Mouse (Mus musculus) left cerebral cortex, postnatal 36 days (tissue): ENCODE measurements around the gene Camk2n2. TPM values are rescaled to one million over a fixed set of nuclear protein-coding genes. Genes with fewer than 3 reads are reported as not detected.
"Not testable (repeated sequence)": the region's sequence is repeated elsewhere in the genome, so short reads cannot be mapped to it uniquely, and the experiment has no call there.

Experiments used
- DNase-seq, 2 experiments: peaks; one replicate each; pipeline ENCODE4 v3.0.0; 2021 to 2022; ENCODE audit warnings: low spot score in 2 of 2, mixed read lengths in 1 of 2
- intact Hi-C: fragments of 180-260 bp; cut with DNase I; formaldehyde crosslinking; loops from one replicate; pipeline ENCODE4 v1.15.1; 2025
- total RNA-seq, 2 experiments: library from RNA; stranded (reverse); gene quantifications; 2 replicates each; pipeline ENCODE4 v1.2.3; 2021

Gene Camk2n2
- 100 to 1,000 TPM; 166 to 199 TPM for total RNA-seq

DNA sequence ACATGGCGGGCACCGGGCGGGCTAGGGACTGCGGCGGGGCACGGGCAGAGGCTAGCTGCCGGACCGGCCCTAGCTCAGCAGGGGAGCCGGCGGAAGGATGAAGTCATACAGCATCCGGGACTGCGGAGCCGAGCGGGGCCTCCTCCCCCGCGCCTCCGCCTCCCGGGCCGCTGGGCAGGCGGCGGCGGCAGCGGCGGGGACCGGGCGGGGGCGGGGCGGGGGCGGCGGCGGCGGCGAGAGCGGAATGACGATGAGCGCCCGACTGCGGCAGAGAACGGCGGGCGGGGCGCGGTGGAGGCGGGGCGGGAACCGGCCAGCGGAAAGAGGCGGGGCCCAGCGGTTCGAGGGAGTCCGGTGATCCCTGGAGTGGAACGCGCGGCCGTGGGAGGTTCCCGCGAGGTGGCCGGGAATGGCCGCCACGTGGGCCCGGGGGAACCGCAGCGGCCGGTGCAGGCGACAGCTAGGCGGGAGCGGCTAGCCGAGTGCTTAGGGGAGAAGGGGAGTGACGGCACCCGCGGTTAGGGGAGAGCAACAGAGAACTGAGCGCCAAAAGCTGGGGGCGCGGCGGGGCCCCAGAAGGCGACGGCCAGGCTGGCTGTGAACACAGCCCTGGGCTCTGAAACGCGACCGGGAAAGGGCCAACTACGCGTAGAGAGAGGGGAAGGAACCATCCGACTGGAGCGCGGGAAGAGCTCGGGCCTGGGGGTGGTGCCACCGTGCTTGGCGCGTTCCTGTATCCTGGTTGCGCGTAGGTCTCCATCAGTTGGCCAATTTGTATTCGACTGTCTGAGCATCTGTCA, at the start of gene Camk2n2:
TSS of gene Camk2n2 (minus strand) at position 97 of the 800 bp plus-strand sequence.
- intact Hi-C loops = no loop called here
- DNase-seq = peak; percentile 61 to 71

DNA sequence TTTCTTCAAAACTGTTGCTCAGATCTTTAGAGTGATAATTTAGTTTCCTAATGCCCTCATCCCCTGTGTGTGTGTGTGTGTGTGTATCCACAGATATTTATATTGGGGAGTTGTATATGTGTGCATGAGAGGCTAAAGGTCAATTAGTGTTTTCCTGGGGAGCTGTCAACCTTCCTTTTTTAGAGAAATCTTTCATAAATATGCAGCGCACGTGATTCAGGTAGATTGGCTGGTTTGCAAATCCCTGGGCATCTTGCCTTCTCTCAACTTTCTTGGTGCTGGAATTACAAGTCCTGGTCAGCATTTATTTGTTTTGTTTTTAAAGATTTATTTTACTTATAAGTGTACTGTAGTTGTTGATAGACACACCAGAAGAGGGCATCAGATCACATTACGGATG, 49.2 kb upstream of the Camk2n2 start:
- intact Hi-C loops = no loop called here
- no peak for DNase-seq

GRCm38 (mm10) chr16:20668013-20668412, 46.9 kb upstream of the Camk2n2 start, which contains the start of gene Eif4g1:
Eif4g1 (plus strand) TSS chr16:20668313.
- DNase-seq = not testable (repeated sequence)
- intact Hi-C loops = loop anchor here (5.0 kb wide), 1 partner anchor 81 kb away; the partner anchor contains the start of gene Vwa5b2

DNA sequence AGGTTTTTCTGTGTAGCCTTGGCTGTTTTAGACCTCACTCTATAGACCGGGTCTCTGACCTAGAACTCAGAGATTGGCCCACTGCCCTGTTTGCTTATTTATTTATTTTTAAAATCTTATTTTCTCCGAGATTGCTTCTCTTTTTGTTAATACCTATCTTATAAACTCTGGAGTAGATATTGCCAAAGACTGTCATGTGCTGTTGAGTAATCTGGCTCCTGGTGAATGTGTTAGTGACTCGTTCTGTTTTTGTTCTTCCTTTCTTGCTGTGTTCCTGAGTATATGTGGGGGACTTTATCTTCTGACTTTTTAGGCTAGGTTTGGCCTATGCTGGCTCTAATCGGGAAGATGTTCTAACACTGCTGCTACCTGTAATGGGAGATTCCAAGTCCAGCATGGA, 36.6 kb upstream of the Camk2n2 start:
- intact Hi-C loops = no loop called here

DNA sequence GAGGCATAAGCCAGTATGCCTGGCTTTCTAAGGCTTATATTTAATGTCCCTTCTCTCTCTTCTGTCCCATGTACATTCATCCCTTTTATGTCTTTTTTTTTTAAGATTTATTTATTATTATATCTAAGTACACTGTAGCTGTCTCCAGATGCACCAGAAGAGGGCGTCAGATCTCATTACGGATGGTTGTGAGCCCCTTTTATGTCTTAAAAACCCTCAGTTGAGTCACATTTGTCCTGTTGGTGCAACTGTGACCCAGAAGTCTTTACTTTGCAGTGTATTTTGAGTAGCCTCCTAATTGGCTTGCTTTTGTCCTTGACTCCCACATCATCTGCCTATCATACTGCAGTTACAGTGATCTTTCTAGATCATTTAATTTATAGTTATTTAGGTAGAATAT, 32.2 kb upstream of the Camk2n2 start:
- DNase-seq = no peak
- intact Hi-C loops = loop anchor here (5.0 kb wide), 2 partner anchors 136 to 156 kb away; partner anchors contain the start of genes Dvl3 and Eif2b5

More for the DNA sequence above, 36.6 kb upstream of the Camk2n2 start:
- DNase-seq = no peak

DNA sequence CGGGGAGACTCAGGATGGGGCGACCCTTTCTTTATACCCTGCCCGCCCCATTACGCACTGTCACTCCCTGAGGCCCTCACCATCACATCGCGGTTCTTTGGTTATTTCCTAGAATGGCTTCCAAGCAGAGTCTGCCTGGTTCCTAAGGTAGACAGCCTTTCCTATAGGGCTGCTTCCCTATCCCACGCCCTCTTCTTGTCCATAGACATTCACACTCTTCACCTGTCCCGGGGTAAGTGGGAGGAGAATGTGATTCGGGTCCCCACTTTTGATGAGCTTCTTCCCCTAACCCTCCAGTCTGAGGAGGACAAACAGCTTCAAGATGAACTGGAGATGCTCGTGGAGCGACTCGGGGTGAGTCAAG, 30.8 kb upstream of the Camk2n2 start:
- intact Hi-C loops = loop anchor here (5.0 kb wide), 2 partner anchors 135 to 155 kb away; partner anchors contain the start of genes Dvl3 and Eif2b5
- DNase-seq = no peak

- intact Hi-C loops = loop anchor here (5.0 kb wide), 2 partner anchors 134 to 154 kb away; partner anchors contain the start of genes Dvl3 and Eif2b5
- peak; percentile 97 to 98 for DNase-seq
Observed at GRCm38 (mm10) chr16:20651076-20651946, 30.2 kb upstream of the Camk2n2 start, which contains the start of gene Psmd2. Psmd2 (plus strand) TSS chr16:20651652.

GRCm38 (mm10) chr16:20643911-20644310, 22.8 kb upstream of the Camk2n2 start:
- DNase-seq = no peak
- intact Hi-C loops = loop anchor here (5.0 kb wide), 1 partner anchor 97 kb away; the partner anchor contains the start of gene Abcf3

DNA sequence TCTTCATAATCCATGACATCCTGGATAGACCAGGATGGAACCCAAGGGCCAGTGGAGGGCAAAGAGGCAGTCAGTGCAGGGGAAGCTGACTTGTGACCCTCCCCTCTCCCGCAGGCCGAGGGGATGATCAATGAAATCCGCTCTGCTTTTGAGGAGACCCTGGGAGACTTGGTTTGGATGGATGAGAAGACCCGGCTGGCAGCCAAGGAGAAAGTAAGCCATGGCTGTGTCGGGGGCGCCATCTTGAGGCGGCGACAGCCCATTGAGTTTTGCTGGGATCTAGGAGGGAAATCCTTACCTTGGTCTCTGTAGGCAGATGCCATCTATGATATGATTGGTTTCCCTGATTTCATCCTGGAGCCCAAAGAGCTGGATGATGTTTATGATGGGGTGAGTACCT, 21.1 kb upstream of the Camk2n2 start:
- intact Hi-C loops = loop anchor here (5.0 kb wide), 1 partner anchor 95 kb away; the partner anchor contains the start of gene Abcf3

DNA sequence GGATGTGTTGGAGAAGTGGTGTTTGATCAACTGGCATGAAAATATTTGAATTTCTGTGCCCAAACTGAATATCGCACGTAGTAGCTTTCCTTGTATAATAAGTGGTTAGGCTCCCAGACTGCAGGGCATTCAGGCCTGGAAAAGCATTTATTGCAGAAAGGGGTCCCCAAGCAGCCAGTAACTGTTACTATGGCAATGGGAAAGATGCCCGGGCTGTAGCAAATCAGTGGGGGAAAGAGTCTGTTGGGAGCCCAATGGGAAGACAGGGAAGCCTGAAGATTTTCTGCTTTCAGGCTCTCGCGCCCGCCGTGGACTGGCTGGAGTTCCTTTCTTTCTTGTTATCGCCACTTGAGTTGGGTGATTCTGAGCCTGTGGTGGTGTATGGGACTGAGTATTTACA, 17.3 kb upstream of the Camk2n2 start:
- peak in 1 of 2 experiments; percentile 11 for DNase-seq
- intact Hi-C loops = no loop called here

More for the DNA sequence above, 21.1 kb upstream of the Camk2n2 start:
- DNase-seq = peak; percentile 67 to 71

GRCm38 (mm10) chr16:20637410-20637809, 16.3 kb upstream of the Camk2n2 start:
- DNase-seq = no peak
- intact Hi-C loops = no loop called here

- peak in 1 of 2 experiments; percentile 38 for DNase-seq
- intact Hi-C loops = no loop called here
Observed at GRCm38 (mm10) chr16:20629731-20630634, 8.9 kb upstream of the Camk2n2 start, which contains the start of gene Ece2. Ece2 (plus strand) TSS chr16:20629828.

DNA sequence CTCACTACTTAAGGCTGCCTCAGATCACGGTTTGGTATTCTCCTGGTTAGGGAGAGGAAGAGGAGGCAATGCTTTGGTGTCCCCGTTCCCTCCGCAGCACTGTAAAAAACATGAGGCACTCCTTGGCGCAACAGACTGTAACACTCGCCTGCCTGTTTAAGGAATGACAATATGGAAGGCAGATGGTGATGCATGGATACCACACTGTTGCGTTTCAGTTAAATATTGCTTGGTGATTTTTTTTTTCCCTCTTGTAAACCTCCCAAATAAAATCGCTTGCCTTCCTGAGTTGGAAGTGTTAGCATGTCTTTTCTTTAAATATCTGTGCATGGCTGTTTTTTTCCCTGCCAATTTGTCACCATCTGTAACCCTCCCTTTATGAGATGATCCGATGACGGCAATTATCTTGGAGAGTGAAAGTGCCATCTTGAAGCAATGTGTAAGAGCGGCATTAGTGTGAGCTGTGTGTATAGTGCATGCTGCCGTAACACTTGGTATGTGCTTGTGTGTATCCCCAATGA, 7.8 kb upstream of the Camk2n2 start:
- DNase-seq = peak; percentile 54 to 59
- intact Hi-C loops = no loop called here

DNA sequence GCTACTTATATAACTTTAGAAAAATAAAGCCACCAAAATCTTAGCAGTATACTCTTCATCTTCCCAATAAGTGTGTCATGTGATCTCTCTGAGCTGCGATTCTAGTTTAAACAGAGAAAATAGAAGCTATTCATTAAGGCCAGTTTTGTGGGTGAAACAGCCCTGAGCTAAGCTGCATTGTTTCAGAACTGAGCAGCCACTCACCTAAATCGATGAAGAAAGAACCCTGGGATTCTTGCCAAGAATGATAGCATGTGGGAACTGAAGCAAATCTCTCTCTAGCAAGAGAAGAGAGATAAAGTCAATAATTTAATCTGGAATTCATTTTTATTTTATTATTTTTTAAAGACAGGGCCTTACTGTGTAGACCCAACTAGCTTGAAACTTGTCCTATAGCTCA, 2.1 kb upstream of the Camk2n2 start:
- no peak for DNase-seq
- intact Hi-C loops = no loop called here

DNA sequence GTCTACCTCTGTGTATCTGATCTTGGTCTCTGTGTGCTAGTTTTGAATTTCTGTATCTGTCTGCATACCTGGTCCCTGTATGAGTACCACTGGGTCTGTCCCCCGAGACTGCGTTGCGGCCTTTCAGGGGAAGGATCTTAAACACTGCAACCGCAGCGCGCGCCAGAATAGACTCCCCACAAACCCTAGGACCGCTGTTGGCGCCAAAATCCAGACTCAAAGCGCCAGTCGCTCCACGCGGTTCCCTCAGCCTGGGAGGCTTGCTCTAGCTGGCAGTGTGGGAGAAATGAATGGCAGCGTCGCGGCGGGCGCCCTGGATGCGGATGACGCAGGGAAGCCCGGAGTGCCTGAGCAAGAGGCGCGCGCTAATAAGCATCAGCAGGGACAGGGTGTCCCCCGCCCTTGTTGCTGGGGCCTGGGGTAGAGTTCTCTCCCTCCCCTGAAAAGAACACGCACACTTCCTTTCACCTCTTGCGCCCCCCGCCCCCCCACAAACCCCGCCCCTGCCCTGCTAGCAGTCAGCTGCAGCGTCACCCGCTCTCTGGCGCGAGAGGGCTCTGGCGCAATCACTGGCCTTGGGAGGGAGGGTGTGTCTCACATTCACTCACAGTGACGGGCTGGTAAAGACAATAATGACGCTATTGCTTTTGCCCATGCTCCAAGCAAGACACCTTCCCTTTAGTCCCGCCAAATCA, 1.1 kb upstream of the Camk2n2 start:
- intact Hi-C loops = no loop called here
- DNase-seq = peak; percentile 61 to 71

GRCm38 (mm10) chr16:20620751-20621190, 316 bp downstream of the Camk2n2 start:
- intact Hi-C loops = no loop called here
- DNase-seq = peak in 1 of 2 experiments; percentile 53

DNA sequence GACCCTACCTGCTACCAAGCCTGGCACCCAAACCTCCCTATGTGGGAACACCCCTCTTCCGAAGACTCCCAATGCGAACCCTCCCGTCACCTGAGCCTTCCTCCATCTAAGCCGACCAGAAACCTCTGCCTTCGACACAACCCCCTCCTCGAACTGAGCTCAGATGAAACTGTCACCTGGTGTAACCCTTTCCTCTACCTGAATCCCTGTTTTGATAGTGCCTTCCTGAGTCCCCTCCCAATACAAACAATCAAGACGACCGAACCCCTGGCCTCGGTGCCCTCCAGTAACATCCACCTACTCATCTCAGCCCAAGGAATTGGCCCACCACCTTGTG, 720 bp downstream of the Camk2n2 start:
- intact Hi-C loops = no loop called here
- DNase-seq = no peak
